Mouse (Mus musculus): Measurements from ENCODE around the gene Cfap161. TPM values are rescaled to one million over a fixed set of nuclear protein-coding genes. Genes with fewer than 3 reads are reported as not detected.

The Cfap161 gene
- polyA plus RNA-seq, 1 experiment from 2014 or later, result 0.40 TPM

DNA sequence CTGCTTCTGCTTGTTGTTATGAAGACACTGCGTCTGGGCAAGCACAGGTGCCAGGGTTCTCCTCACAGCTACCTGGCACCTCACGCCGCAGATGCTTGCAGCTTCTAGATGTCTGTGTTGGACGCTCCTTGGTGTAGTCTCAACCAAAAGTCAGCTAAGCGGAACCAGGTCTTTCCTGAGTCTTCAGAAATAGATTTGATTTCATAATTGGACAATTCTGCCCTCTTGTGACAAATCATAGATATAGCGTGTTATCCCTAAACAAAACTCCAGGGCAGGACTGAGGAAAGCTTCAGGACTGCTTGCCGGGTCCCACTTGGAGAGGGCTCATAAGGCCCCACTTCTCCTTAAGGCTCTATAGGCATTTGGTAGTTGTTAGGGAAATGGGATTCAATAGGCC, 7.8 kb upstream of the Cfap161 start:
- DNase-seq (ENCODE audit: low spot score), result no peak

DNA sequence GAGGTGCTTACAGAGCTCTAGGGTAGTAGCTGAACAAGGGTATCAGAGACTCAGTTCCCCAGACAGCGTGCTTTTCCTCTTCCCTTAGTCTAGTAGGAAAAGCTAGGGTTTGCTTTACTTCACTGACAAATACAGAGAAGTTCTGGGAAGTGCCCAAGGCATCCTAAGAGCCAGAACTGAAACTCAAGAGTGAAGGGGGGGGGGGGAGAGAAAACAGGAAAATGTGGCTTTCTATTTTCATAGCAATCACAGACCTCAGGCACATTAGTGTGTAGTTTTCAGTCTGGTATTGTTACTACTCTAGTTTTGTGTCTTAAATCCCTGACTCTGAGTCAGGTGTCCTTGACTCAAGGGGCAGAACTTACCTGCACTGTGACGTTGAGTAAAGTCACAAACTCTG, 7.3 kb upstream of the Cfap161 start:
- DNase-seq (ENCODE audit: low spot score), result no peak

GRCm38 (mm10) chr7:83801483-83801875, 6.8 kb upstream of the Cfap161 start:
- DNase-seq (ENCODE audit: low spot score), result no peak

DNA sequence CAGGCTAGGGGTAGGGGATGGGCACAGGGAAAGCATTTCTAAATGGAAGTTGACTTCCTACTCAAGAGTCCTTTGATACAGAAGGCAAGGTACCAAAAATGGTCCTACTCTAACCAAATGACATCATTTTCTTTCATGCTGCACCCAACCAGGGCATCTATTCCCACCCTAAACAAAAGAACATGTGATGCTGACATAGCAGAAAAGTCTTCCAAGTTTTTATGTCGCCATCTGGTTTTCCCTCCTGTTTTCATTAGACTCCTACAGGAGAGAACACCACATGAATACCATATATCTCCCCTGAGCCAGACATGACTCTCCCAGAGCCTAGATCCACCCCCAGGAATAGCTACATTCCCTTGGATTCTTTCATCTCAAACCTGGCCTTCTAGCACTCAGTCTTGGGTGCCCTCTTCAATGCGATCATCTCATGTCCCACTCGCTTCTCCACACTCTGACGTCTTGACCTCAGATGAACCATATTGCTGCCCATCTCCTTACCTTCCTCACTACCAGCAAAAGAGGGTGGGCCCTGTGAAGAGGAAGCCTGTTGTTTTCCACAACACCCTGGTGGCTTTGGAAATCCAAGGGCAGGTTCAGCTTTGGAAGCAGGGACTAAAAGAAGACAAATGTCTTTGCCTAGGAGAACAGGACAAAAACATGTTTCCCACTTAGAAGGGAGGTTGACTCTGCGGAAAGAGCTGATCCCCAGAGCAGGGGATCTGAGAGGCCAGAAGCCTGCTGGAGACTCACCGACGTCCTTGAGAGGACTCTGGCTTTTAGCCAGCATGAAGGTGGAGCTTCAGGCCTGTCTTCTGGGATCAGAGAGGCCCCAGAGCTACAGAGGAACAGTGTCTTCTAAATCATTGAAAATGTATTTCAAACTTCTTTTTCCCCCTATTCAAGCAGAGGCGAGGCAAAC, 6.1 kb upstream of the Cfap161 start:
- DNase-seq (ENCODE audit: low spot score), result no peak

GRCm38 (mm10) chr7:83800071-83800470, 5.4 kb upstream of the Cfap161 start:
- DNase-seq (ENCODE audit: low spot score), result no peak

- no peak for DNase-seq (ENCODE audit: low spot score)
Measured at GRCm38 (mm10) chr7:83798004-83798403, 3.3 kb upstream of the Cfap161 start.

DNA sequence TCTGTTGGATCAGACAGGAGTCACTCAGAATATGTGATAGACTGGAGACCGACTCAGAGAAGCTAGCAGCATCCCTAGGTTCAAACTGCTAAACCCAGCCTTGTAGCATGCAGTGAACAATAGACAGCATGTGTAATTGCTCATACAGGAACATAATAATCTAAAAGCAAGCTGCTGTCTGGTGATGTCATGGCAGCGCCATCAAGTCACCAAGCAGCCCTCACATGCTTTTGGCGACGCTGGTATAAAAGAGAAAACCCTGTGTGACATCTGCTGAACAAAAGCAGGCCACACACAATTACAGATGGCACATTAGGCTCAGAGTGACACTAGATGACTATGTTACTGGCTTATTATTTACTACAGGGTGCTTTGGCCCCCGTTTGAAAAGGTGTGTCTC, 1.5 kb upstream of the Cfap161 start:
- no peak for DNase-seq (ENCODE audit: low spot score)

GRCm38 (mm10) chr7:83794006-83794683, 535 bp downstream of the Cfap161 start:
- DNase-seq (ENCODE audit: low spot score), result no peak

GRCm38 (mm10) chr7:83780881-83781280, 13.8 kb downstream of the Cfap161 start:
- no peak for DNase-seq (ENCODE audit: low spot score)

- DNase-seq (ENCODE audit: low spot score), result no peak
Measured at GRCm38 (mm10) chr7:83780026-83780425, 14.7 kb downstream of the Cfap161 start.

- no peak for DNase-seq (ENCODE audit: low spot score)
Measured at GRCm38 (mm10) chr7:83779028-83779427, 15.7 kb downstream of the Cfap161 start.

DNA sequence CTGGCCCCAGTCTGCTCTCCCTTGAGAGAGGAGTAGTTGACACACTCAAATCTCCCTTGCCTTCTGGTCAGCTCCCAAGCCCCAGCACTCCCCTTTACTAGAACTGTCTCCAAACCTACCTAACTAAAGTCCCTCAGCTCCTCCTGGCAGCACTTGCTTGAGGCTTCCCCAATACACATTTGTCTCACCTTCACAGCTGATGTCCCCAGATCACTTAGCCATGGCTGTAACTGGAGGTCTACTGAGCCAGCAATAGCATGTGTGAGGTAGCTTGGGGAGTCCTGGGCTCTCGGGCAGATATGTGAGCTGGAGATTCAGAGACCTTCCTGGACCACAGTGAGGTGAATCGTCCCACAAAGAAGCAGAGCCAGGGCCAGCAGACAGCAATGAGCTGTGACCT, 16.2 kb downstream of the Cfap161 start:
- no peak for DNase-seq (ENCODE audit: low spot score)

DNA sequence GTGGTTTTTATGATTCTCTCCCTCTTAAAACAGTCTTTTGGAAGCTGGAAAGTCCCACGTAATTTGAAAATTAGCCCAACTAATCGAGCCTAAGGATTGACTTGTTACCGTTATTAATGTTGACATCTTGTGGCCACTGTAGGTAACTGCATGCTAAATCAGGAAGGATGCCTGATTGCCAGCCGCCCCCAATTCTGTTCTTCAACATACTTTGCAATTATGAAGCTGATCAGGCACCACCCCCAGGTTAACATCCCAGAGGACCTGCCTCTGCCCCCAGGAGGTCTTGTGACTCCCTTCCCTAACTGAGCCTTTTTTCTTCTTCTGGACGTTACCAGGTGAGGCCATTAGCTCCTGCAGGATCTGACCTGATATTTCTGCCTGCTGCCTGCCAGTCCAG, 20.0 kb downstream of the Cfap161 start:
- DNase-seq (ENCODE audit: low spot score), result no peak

DNA sequence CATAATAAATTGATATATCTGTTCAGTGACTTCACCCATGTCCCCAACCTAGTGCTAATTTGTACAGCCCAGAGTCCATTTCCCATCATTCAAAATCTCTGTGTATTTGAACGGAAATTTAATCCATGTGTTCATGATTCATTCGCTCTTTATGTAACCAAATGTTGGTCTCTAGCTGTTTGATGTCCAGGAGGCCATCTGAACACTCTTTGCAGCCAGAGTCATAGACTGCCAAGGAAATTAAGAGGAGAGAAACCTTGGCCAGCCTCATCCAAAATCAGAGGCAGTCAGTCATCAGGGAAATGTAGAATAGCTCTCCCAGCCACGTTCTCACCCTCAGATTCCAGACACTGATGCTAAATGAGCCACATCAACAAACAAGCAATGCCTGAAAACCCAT, 31.0 kb downstream of the Cfap161 start:
- no peak for DNase-seq (ENCODE audit: low spot score)

DNA sequence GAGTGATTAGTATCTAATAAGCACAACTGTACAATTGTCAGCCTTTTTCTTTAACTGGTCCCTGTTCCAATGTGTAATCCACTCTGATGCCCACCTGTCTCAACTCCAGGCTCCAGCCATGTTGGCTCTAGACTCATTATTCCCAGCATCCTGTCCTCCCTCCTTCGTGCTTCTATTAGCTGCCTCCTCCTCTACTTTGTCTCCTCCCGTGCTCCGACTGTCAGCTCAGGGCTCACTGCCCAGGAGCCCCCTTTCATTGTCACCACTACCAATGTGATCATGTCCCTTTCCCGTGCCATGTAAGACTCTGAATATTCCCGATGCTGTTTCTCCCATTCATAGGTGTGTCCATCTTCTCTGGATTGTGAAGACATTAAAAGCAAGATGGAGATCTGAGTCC, 32.3 kb downstream of the Cfap161 start:
- no peak for DNase-seq (ENCODE audit: low spot score)

DNA sequence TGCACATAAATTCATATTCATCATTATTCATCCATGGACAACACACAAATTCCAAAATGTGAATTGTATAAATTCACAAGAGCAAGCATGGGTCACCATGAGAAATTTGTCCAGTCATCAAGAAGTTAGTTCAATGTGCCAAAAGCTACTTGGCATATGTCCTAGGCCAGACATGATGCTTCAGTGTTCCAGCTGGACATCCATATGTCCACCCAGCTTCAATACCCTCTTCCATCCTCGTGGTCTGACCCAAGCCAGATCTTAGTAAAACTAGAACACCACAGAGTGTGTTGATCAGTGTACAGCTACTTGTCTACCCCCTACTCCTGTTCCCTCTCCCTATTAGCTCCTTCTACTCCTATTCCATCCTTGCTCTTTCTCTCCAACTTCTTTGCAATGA, 43.6 kb downstream of the Cfap161 start:
- DNase-seq (ENCODE audit: low spot score), result no peak

- no peak for DNase-seq (ENCODE audit: low spot score)
Measured at GRCm38 (mm10) chr7:83748405-83748804, 46.3 kb downstream of the Cfap161 start.

- DNase-seq (ENCODE audit: low spot score), result no peak
Measured at GRCm38 (mm10) chr7:83746107-83746687, 48.5 kb downstream of the Cfap161 start.

- DNase-seq (ENCODE audit: low spot score), result no peak
Measured at GRCm38 (mm10) chr7:83745413-83746106, 49.1 kb downstream of the Cfap161 start, which contains the start of gene Il16. Gene Il16, minus strand, starts transcription at chr7:83745726.

DNA sequence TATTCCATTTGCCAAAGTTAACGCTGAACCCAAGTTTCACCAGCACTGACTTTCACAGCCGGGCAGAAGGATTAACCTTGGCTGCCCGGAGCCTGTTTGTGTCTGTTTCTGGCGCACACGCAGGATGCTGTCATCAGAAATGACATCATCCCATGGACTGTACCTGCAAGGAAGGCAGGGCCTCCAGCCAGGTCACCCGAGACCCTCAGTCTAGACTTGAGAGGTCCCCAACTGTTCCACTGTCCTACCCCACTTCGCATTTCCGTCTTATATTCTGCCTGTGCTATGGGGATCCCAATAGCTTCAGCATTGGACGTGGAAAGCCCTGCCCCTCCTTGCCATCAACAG, 49.6 kb downstream of the Cfap161 start:
- DNase-seq (ENCODE audit: low spot score), result no peak

DNA sequence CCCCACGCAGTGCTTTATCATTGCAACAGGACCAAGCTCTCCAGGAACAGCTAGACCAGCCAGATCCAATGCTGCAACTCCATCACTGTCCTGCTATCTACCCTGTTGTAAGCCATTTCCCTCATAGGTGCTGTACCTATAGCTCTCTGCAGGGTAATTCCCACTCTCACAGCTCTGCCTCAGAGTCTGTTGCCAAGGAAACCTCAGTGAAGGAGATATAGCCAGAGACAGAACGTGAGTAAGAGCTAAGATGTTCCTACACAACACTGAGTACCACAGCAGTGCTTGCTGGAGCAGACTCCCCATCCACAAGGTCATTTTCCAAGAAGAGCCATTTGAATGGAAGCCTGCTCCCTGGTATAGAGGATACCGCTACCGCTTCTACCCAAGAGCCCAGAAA, 50.4 kb downstream of the Cfap161 start:
- no peak for DNase-seq (ENCODE audit: low spot score)

DNA sequence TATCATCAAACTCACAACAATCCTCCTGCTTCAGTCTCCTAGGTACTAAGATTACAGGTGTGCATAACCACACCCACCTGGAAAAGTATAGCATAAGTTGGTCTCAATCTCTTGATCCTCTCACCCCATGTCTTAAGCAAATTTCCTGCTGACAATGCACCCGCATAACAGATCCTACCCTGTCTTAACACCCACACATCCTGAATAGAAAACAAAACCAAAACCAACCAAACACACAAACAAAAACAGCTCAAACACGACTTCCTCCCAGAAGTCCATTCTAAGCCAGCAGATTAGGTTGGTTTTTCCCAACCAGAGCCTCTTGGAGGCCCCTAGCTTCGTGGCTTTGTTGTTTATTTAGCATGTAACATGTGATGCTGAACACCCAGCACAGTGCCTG, 52.0 kb downstream of the Cfap161 start:
- no peak for DNase-seq (ENCODE audit: low spot score)

Data from thymus, postnatal 0 days (tissue).